Mouse (Mus musculus) heart, postnatal 14 days (tissue): ENCODE results near the gene Myl7. TPM values are rescaled to one million over a fixed set of nuclear protein-coding genes. Genes with fewer than 3 reads are reported as not detected.
A peak's percentile ranks its signal among the peaks of the same experiment; 100 is the strongest.

Experiments
- DNase-seq, 2 experiments: peaks; one replicate each; pipeline ENCODE4 v3.0.0; 2021 to 2022
- intact Hi-C: fragments of 180-260 bp; cut with DNase I; formaldehyde crosslinking; loops from one replicate; pipeline ENCODE4 v1.15.1; 2025
- total RNA-seq, 2 experiments: library from RNA; stranded (reverse); gene quantifications; 2 replicates each; pipeline ENCODE4 v1.2.3; 2021

Myl7 gene
- total RNA-seq, 2 experiments from 2014 or later, result 304 to 849 TPM

- no peak for DNase-seq
- intact Hi-C loops, result no loop called here
Observed at GRCm38 (mm10) chr11:5873192-5873591, 25.4 kb downstream of the Myl7 start.

- no peak for DNase-seq
- intact Hi-C loops, result no loop called here
Observed at GRCm38 (mm10) chr11:5872707-5873106, 25.9 kb downstream of the Myl7 start.

DNA sequence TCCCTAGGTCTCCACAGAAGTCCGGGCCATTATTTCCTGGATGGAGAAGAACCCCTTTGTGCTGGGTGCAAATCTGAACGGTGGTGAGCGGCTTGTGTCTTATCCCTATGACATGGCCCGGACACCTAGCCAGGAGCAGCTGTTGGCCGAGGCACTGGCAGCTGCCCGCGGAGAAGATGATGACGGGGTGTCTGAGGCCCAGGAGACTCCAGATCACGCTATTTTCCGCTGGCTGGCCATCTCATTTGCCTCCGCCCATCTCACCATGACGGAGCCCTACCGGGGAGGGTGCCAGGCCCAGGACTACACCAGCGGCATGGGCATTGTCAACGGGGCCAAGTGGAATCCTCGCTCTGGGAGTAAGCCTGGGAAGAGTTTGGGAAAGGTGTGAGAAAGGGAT is 28.5 kb downstream of the Myl7 start:
- no peak for DNase-seq

DNA sequence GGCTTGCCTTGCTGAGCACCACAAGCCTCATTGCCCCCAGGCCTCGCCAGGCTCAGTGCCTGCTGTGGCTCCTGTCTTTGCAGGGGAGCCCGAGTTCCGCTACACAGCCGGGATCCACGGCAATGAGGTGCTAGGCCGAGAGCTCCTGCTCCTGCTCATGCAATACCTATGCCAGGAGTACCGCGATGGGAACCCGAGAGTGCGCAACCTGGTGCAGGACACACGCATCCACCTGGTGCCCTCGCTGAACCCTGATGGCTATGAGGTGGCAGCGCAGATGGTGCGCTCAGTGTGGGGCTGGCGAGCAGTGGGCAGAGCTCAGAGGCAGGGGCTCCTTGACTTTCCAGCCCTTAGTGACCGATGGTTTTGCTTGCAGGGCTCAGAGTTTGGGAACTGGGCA is 29.3 kb downstream of the Myl7 start:
- DNase-seq, result no peak
- intact Hi-C loops, result no loop called here

More for the DNA sequence above, 28.5 kb downstream of the Myl7 start:
- intact Hi-C loops, result no loop called here

DNA sequence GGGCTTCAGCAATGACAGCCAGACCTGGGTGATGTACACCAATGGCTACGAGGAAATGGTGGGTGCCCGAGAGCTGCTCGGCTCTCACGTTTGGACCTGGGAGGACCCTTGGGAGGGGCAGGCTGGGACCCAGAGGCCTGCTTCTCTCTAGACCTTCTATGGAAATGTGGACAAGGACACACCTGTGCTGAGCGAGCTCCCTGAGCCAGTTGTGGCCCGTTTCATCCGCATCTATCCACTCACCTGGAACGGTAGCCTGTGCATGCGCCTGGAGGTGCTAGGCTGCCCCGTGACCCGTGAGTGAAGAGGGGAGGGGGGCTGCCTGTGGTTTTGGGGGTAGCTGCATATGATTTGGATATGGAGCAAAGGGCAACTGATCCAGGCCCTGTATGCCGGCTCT is 30.3 kb downstream of the Myl7 start:
- DNase-seq, result no peak
- intact Hi-C loops, result no loop called here

DNA sequence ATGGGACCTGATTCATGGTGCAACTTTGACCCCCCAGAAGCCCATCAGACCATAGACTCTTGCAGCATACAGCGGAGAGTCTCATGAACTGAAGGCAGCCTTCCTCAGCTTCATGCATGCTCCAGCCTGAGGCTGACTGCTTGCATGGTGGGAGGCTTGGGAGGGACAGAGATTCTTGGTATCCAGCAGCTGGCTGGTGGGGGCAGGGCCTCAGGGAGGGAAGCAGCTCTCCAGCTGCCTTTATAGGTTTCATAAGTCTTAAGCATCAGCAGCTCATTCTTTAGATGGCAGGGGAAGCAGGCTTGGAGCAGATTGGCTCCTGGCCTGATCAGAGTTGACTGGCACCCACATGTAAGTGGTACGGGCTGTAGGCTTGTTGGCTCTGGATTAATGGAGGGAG is 31.4 kb downstream of the Myl7 start:
- DNase-seq, result no peak
- intact Hi-C loops, result no loop called here

GRCm38 (mm10) chr11:5862394-5863105 is 36.0 kb downstream of the Myl7 start:
- DNase-seq, result no peak
- intact Hi-C loops, result no loop called here

DNA sequence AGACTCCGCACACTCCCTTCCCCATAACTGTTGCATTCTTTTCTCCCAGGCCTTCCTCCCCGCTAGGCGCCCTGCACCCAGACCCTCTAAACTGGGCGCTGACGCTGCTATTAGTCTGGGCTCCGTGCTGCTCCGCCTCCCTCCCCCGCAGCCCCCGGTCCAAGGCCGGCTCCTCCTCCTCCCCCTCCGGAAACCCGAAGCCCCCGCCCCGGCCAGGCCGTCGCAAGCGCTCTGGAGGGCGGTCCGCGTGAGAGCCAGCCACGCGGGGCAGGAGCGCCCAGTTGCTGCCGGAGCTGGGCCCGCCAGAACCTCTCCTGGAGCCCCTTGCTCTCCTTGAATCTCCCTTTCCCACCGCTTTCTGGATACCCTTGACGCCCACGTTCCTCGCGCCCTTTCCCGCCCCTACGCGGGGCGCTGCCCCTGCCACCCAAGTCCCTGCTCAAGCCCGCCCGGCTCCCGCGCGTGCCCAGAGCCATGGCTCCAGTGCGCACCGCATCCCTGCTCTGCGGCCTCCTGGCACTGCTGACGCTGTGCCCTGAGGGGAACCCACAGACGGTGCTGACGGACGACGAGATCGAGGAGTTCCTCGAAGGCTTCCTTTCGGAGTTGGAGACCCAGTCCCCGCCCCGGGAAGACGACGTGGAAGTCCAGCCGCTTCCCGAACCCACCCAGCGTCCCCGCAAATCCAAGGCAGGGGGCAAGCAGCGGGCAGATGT is 36.7 kb downstream of the Myl7 start, which contains the start of gene Aebp1:
Gene Aebp1 (plus strand): TSS at position 270 of the 716 bp plus-strand sequence.
- peak; percentile 76 to 79 for DNase-seq
- intact Hi-C loops, result no loop called here

- no peak for DNase-seq
- intact Hi-C loops, result no loop called here
Observed at GRCm38 (mm10) chr11:5860639-5861038, 37.9 kb downstream of the Myl7 start.

- DNase-seq, result no peak
- intact Hi-C loops, result no loop called here
Observed at GRCm38 (mm10) chr11:5859883-5860550, 38.6 kb downstream of the Myl7 start.

DNA sequence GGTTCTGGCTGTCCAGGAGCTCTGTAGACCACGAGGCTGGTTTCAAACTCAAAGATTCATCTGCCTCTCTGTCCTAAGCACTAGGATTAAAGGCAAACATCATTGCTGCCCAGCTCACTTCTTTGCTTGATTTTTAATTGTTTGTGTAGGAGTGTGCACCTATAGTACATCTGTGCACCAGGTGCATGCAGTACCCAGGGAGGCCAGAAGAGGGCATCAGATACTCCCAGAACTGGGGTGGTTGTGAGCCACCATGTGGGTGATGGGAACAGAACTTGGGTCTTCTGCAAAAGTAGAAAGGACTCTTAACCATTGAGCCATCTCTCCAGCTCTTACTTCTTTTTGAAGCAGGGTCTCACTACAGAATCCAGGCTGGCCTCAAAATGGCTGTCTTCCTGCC is 39.9 kb downstream of the Myl7 start:
- DNase-seq, result no peak
- intact Hi-C loops, result no loop called here

- intact Hi-C loops, result no loop called here
- DNase-seq, result no peak
Observed at GRCm38 (mm10) chr11:5856479-5857130, 42.0 kb downstream of the Myl7 start.

- DNase-seq, result peak; percentile 69 to 79
- intact Hi-C loops, result no loop called here
Observed at GRCm38 (mm10) chr11:5855902-5856301, 42.7 kb downstream of the Myl7 start.

- intact Hi-C loops, result no loop called here
- no peak for DNase-seq
Observed at GRCm38 (mm10) chr11:5855481-5855880, 43.1 kb downstream of the Myl7 start.

DNA sequence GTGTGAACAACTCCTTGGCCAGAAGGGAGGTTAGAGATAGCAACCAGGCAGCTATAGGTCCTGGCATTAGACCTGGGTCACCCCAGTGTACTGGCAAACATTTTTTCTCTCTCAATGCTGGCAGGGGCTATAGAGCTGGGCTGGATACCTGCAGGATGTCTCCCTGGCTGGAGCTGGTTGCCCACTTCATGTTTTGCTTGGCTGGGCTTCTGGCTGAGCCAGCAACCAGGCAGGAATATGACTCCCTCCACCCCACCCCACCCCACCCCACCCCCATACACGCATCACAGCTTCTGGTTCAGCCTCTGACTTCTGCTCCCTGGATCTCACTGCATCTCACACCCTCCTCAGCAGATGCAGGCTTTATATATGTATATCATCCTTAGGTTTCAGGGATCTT is 46.3 kb downstream of the Myl7 start:
- intact Hi-C loops, result no loop called here
- no peak for DNase-seq

- DNase-seq, result no peak
- intact Hi-C loops, result no loop called here
Observed at GRCm38 (mm10) chr11:5851021-5851736, 47.4 kb downstream of the Myl7 start.

DNA sequence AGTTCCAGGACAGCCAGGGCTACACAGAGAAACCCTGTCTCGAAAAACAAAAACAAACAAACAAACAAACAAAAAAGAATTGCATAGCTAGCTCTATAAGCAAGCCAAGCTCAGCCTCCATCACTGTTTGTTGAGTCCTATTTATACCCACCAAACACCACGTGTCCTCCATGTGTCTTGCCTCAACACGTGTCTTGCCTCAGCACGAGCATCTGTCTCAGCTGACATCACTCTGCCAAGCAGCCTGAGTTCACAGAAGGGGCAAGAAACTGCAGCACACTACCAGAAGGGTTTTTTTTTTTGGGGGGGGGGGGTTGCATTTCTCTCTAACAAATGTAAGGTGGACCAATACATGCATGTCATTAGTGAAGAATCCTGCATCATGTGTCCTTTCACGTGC is 48.1 kb downstream of the Myl7 start:
- intact Hi-C loops, result no loop called here
- no peak for DNase-seq

GRCm38 (mm10) chr11:5849316-5849715 is 49.3 kb downstream of the Myl7 start:
- intact Hi-C loops, result no loop called here
- DNase-seq, result peak; percentile 28 to 31

DNA sequence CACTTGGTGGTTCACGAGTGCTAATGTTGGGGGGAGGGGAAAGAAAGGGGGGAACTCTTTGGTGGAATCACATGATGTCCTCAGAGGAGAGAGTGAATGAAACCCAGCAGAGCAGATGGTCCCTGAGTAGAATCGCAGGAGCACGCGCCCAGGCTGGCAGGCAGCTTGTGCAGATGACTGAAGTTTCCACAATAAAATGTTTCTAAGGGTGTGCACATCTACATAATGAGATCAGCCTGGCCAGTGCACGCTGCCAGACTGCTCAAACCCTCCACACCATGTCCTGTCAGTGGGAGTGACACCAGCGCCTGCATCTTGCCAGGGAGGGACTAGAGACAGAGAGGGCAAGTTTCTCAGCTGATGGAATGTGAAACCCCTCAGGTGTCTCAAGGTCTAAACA is 49.8 kb downstream of the Myl7 start:
- intact Hi-C loops, result no loop called here
- DNase-seq, result peak; percentile 36 to 50

DNA sequence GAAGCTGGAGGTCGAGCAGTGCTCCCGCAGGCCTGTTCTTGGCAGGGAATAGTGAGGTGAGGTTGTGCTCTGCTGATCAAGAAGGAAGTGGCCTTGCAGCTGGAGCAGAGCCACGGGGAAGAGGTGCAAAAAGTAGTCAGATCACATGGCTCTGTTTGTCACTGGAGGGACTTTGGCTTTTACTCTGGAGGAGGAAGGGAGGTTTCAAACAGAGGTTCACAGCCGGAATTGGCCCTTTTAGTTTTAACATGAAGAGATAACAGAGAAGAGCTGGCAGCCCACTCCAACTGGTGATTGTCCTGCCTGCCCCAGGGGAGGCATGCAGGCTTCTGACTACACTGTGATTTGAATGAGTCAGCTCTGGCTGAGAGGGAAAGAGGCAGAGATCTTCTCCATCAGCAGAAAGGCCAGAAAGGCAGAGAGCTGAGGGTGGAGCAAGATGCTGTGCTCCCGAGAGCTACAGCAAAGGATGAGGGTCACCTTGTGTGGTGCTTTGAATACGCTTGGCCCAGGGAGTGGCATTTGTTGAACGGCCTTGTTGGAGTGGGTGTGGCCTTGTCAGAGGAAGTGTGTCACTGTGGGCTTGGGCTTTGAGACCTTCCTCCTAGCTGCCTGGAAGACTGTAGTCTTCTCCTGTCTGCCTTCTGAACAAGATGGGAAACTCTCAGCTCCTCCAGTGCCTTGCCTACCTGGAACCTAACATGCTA is 51.8 kb downstream of the Myl7 start:
- DNase-seq, result peak; percentile 55 to 57

More for the DNA sequence above, 51.8 kb downstream of the Myl7 start:
- intact Hi-C loops, result no loop called here
